Mouse (Mus musculus) CH12.LX (cell line): ENCODE data around the gene Ggt7. TPM values are rescaled to one million over a fixed set of nuclear protein-coding genes. Genes with fewer than 3 reads are reported as not detected.
A peak's percentile ranks its signal among the peaks of the same experiment; 100 is the strongest.

Experiments used
- DNase-seq: peaks from one replicate; pipeline ENCODE4 v3.0.0-alpha.2; 2013; ENCODE audit errors: extremely low read depth
- H3K27ac ChIP-seq: 2 replicates; pipeline ENCODE4 v1.5.1; 2012; ENCODE audit warnings: low read depth, mild to moderate bottlenecking, control low read depth, moderate library complexity; ENCODE audit not compliant: insufficient read depth
- H3K27me3 ChIP-seq: replicated peaks from 2 replicates; pipeline ENCODE3; 2012; ENCODE audit warnings: inconsistent platforms
- H3K36me3 ChIP-seq, 2 experiments: replicated peaks in 1 of 2; 2 replicates each; pipeline versions ENCODE3 to v1.6.1; 2012; ENCODE audit warnings: inconsistent platforms in 1 of 2, low read length in 1 of 2, mild to moderate bottlenecking in 1 of 2, mixed read lengths in 1 of 2, moderate library complexity in 1 of 2; ENCODE audit not compliant: control insufficient read depth in 1 of 2, insufficient read depth in 1 of 2
- H3K4me1 ChIP-seq, 2 experiments: 2 replicates each; pipeline ENCODE4 v1.6.1; 2012; ENCODE audit warnings: inconsistent platforms in 1 of 2, moderate library complexity in 1 of 2; ENCODE audit not compliant: insufficient read depth in 2 of 2, control insufficient read depth in 1 of 2
- H3K4me2 ChIP-seq: 2 replicates; pipeline ENCODE4 v1.6.1; 2012; ENCODE audit warnings: low read depth, mild to moderate bottlenecking, control low read depth; ENCODE audit not compliant: poor library complexity, insufficient read depth, severe bottlenecking
- H3K4me3 ChIP-seq, 3 experiments: fragments of 150-350 bp in 1 of 3; sonication (generic) in 1 of 3; replicated peaks in 1 of 3; 2 replicates each; pipeline versions ENCODE3 to v1.5.1; 2011 to 2012; ENCODE audit warnings: low read depth in 2 of 3, low read length in 2 of 3, mild to moderate bottlenecking in 2 of 3, moderate library complexity in 2 of 3, control low read depth in 1 of 3, improper control_type of control experiment in 1 of 3, inconsistent platforms in 1 of 3, mixed read lengths in 1 of 3; ENCODE audit not compliant: poor library complexity in 1 of 3
- H3K79me2 ChIP-seq: replicated peaks from 2 replicates; pipeline ENCODE4 v1.6.1; 2012; ENCODE audit warnings: mild to moderate bottlenecking, moderate library complexity; ENCODE audit not compliant: control insufficient read depth, poor library complexity, insufficient read depth, severe bottlenecking; ENCODE audit errors: extremely low read depth
- H3K9ac ChIP-seq: 2 replicates; pipeline ENCODE4 v1.6.1; 2012; ENCODE audit warnings: low read depth, mild to moderate bottlenecking, control low read depth, moderate library complexity; ENCODE audit not compliant: insufficient read depth
- H3K9me3 ChIP-seq: replicated peaks from 2 replicates; pipeline ENCODE3; 2012; ENCODE audit warnings: low read length, inconsistent platforms, mixed read lengths
- CTCF ChIP-seq, 2 experiments: IDR thresholded peaks in 1 of 2; conservative IDR thresholded peaks in 1 of 2; 2 replicates each; pipeline ENCODE4 v1.5.1; 2011 to 2012; ENCODE audit warnings: low read depth in 2 of 2, low read length in 2 of 2, improper control_type of control experiment in 1 of 2, inconsistent platforms in 1 of 2, mild to moderate bottlenecking in 1 of 2, moderate library complexity in 1 of 2
- E2F4 ChIP-seq: IDR thresholded peaks from 2 replicates; pipeline ENCODE4 v1.6.1; 2011; ENCODE audit warnings: low read depth, low read length, improper control_type of control experiment; ENCODE audit not compliant: insufficient replicate concordance
- ELF1 ChIP-seq: IDR thresholded peaks from 2 replicates; pipeline ENCODE4 v1.6.1; 2014; ENCODE audit warnings: low read depth, mild to moderate bottlenecking, inconsistent platforms, low read length, improper control_type of control experiment
- HCFC1 ChIP-seq: IDR thresholded peaks from 2 replicates; pipeline ENCODE4 v1.6.1; 2012; ENCODE audit warnings: low read depth, mild to moderate bottlenecking, inconsistent platforms, low read length, improper control_type of control experiment
- JUND ChIP-seq: conservative IDR thresholded peaks from 2 replicates; pipeline ENCODE4 v1.6.1; 2011; ENCODE audit warnings: low read depth, low read length, improper control_type of control experiment
- KAT2A ChIP-seq: IDR thresholded peaks from 2 replicates; pipeline ENCODE4 v1.6.1; 2012; ENCODE audit warnings: low read length, improper control_type of control experiment, inconsistent platforms; ENCODE audit not compliant: insufficient replicate concordance
- MAFK ChIP-seq: IDR thresholded peaks from 2 replicates; pipeline ENCODE4 v1.6.1; 2011; ENCODE audit warnings: low read length, improper control_type of control experiment; ENCODE audit not compliant: insufficient replicate concordance
- MAZ ChIP-seq: IDR thresholded peaks from 2 replicates; pipeline ENCODE4 v1.6.1; 2012; ENCODE audit warnings: low read depth, mild to moderate bottlenecking, inconsistent platforms, low read length, improper control_type of control experiment, moderate library complexity
- MEF2A ChIP-seq: IDR thresholded peaks from 2 replicates; pipeline ENCODE4 v1.6.1; 2014; ENCODE audit warnings: low read depth, mild to moderate bottlenecking, inconsistent platforms, low read length, improper control_type of control experiment, borderline replicate concordance
- MXI1 ChIP-seq: IDR thresholded peaks from 2 replicates; pipeline ENCODE4 v1.6.1; 2011; ENCODE audit warnings: mild to moderate bottlenecking, low read depth, low read length, improper control_type of control experiment
- MYC ChIP-seq: IDR thresholded peaks from 2 replicates; pipeline ENCODE4 v1.6.1; 2011; ENCODE audit warnings: low read depth, mild to moderate bottlenecking, improper control_type of control experiment, low read length
- NRF1 ChIP-seq: IDR thresholded peaks from 2 replicates; pipeline ENCODE4 v1.6.1; 2014; ENCODE audit warnings: low read depth, mild to moderate bottlenecking, inconsistent platforms, low read length, improper control_type of control experiment, moderate library complexity
- PAX5 ChIP-seq: IDR thresholded peaks from 2 replicates; pipeline ENCODE4 v1.6.1; 2012; ENCODE audit warnings: low read length, inconsistent platforms, mixed read lengths
- POLR2AphosphoS2 ChIP-seq: IDR thresholded peaks from 2 replicates; pipeline ENCODE4 v1.6.1; 2011; ENCODE audit warnings: low read depth, low read length, improper control_type of control experiment
- RAD21 ChIP-seq: IDR thresholded peaks from 2 replicates; pipeline ENCODE4 v1.6.1; 2011; ENCODE audit warnings: low read depth, mild to moderate bottlenecking, low read length, improper control_type of control experiment, moderate library complexity
- SMC3 ChIP-seq: IDR thresholded peaks from 2 replicates; pipeline ENCODE4 v1.6.1; 2011; ENCODE audit warnings: low read depth, low read length, improper control_type of control experiment
- TBP ChIP-seq: conservative IDR thresholded peaks from 2 replicates; pipeline ENCODE4 v1.6.1; 2011; ENCODE audit warnings: low read depth, low read length, improper control_type of control experiment
- TCF12 ChIP-seq: IDR thresholded peaks from 2 replicates; pipeline ENCODE4 v1.6.1; 2014; ENCODE audit warnings: low read depth, mild to moderate bottlenecking, inconsistent platforms, low read length, improper control_type of control experiment
- USF2 ChIP-seq: conservative IDR thresholded peaks from 2 replicates; pipeline ENCODE4 v1.6.1; 2011; ENCODE audit warnings: low read depth, low read length, improper control_type of control experiment
- ZMIZ1 ChIP-seq: IDR thresholded peaks from 2 replicates; pipeline ENCODE4 v1.6.1; 2012; ENCODE audit warnings: low read depth, mild to moderate bottlenecking, inconsistent platforms, low read length, improper control_type of control experiment
- ZNF384 ChIP-seq: IDR thresholded peaks from 2 replicates; pipeline ENCODE4 v1.6.1; 2012; ENCODE audit warnings: low read depth, low read length, improper control_type of control experiment, inconsistent platforms
- dilution Hi-C: fragments of 300-500 bp; cut with MboI; formaldehyde crosslinking; loops from 2 replicates; pipeline ENCODE4 v1.14.3; 2020; ENCODE audit warnings: low sequenced_read_pairs; ENCODE audit not compliant: extremely low pct_unique_long_range_greater_than_20kb, extremely low pct_ligation_motif_present
- in situ Hi-C: fragments of 300-500 bp; cut with MboI; formaldehyde crosslinking; loops from 3 replicates; pipeline ENCODE4 v1.14.3; 2019; ENCODE audit warnings: low sequenced_read_pairs, low pct_ligation_motif_present, low pct_unique_long_range_greater_than_20kb, mixed read lengths
- polyA plus RNA-seq: library from polyadenylated mRNA; unstranded; fragments of >175 nt; gene quantifications from 2 replicates; pipeline ENCODE4 v1.2.1, GENCODE M21; 2012; ENCODE audit warnings: low read depth; ENCODE audit not compliant: insufficient read length
- total RNA-seq, 2 experiments: library from RNA; depleted of rRNA; stranded (reverse); fragments of 300-350 nt in 1 of 2; fragments of >200 nt in 1 of 2; gene quantifications; 2 replicates each; pipeline ENCODE4 v1.2.3; 2012 to 2014

Gene Ggt7
- total and polyA plus RNA-seq, 3 experiments: 1.7 to 16.5 (median 2.9) TPM

DNA sequence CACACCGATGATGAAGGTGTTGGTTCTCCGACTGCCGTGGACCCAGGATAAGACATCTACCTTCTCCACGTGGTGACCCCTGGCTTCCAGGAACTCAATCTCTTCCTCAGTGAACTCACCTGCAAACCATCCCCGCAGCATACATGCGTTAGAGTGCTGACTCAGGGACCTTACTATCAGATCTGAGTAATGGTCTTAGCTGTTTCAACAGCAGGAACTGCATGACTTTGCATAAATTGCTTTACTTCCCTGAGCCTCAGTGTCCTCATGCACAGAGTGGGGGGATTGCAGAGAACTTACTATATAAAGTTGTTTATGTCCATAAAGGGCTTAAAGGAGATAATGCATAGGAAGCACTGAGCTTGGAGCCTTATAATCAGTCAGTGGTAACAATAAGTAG is 27.0 kb downstream of the Ggt7 start:
- Histone ChIP-seq H3K9me3 (no peaks in the 10 kb centered on the region), H3K27ac (no peak overlapping the region), H3K4me3 (no peak overlapping the region), H3K4me1 (no peaks in the 10 kb centered on the region), H3K36me3 (peaks cover 0 to 7% of the 10 kb centered on the region in 2 experiments), H3K4me2 (no peak overlapping the region), H3K9ac (no peak overlapping the region), H3K27me3 (no peaks in the 10 kb centered on the region), H3K79me2 (no peaks in the 10 kb centered on the region)
- TF ChIP-seq MXI1: no peak
- TF ChIP-seq HCFC1: no peak
- no peak for TF ChIP-seq MEF2A
- no peak for TF ChIP-seq MAFK
- no peak for TF ChIP-seq MAZ
- TF ChIP-seq TBP: no peak
- TF ChIP-seq MYC: no peak
- TF ChIP-seq JUND: no peak
- no peak for TF ChIP-seq E2F4
- TF ChIP-seq POLR2AphosphoS2: no peak
- no peak for TF ChIP-seq TCF12
- no peak for TF ChIP-seq USF2
- TF ChIP-seq NRF1: no peak
- no peak for TF ChIP-seq SMC3
- no peak for TF ChIP-seq ZNF384
- TF ChIP-seq PAX5: no peak
- no peak for TF ChIP-seq KAT2A
- in situ Hi-C loops: no loop called here
- dilution Hi-C loops: no loop called here
- no peak for DNase-seq

DNA sequence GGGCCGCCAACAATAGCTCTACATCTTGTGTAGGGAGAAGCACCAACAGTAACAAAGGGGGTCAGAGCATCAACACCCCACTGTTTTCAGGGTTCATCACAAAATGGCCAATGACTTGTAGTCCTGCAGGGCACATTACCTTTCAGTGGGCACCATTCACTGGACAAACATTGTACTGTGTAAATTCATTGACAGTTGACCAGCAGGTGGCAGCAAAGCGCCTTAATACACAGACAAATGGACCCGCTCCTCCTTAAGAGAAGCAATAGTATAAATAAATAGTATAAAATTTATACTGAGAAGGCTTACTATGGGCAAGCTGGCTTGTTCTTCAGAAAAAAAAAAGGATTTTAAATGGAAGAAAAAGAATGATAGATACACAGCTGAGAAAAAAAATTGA is 36.0 kb downstream of the Ggt7 start:
- Histone ChIP-seq H3K4me1 (no peaks in the 10 kb centered on the region), H3K9me3 (no peaks in the 10 kb centered on the region), H3K27ac (no peak overlapping the region), H3K4me2 (no peak overlapping the region), H3K27me3 (no peaks in the 10 kb centered on the region), H3K36me3 (no peaks in the 10 kb centered on the region), H3K79me2 (no peaks in the 10 kb centered on the region), H3K9ac (no peak overlapping the region), H3K4me3 (no peak overlapping the region)
- peak; percentile 72 for TF ChIP-seq RAD21
- TF ChIP-seq TBP: no peak
- no peak for TF ChIP-seq ZMIZ1
- TF ChIP-seq SMC3: peak; percentile 59
- peak; percentile 20 to 80; a peak in 3 of 4 replicates for TF ChIP-seq CTCF (conservative IDR thresholded peaks at IDR 0.05 in 1 of 2, IDR thresholded peaks at IDR 0.05 in 1 of 2; ENCODE audit: low read depth in 2 of 2, low read length in 2 of 2)
- TF ChIP-seq ELF1: no peak
- in situ Hi-C loops: no loop called here
- dilution Hi-C loops: no loop called here
- peak; percentile 73 for DNase-seq
